Mouse (Mus musculus) layer of hippocampus, adult 6 months (tissue): ENCODE results near the gene Olfr836. TPM values are rescaled to one million over a fixed set of nuclear protein-coding genes. Genes with fewer than 3 reads are reported as not detected.

Experiments used
- long read RNA-seq, 2 experiments: library from polyadenylated mRNA; unstranded; transcript quantifications; one replicate each; pipeline ENCODE4 v2.0.0; 2019 to 2020
- polyA plus RNA-seq: library from polyadenylated mRNA; unstranded; fragments of <200 nt; fragmentation: Nextera tagmentation; gene quantifications from 2 replicates; pipeline ENCODE4 v1.2.3, GENCODE M21; 2021

The Olfr836 gene
- polyA plus RNA-seq, result not detected in 2 replicates
- long read RNA-seq, experiment 1, result 0 reads
- long read RNA-seq, experiment 2, result 0 reads

GRCm38 (mm10) chr9:19120082-19120481, at the start of gene Olfr836:
Olfr836 (plus strand) TSS chr9:19120382.

GRCm38 (mm10) chr9:19136017-19136416, 15.8 kb downstream of the Olfr836 start, which contains the start of gene Olfr837:
Olfr837 (plus strand) TSS chr9:19136317.

Other genes with a start within 250 kb of the Olfr836 start
- gene Olfr830, start 245.7 kb upstream of the Olfr836 start, polyA plus RNA-seq, result not detected in 2 replicates
- gene Olfr832, start 183.3 kb upstream of the Olfr836 start, polyA plus RNA-seq, result not detected in 2 replicates
- gene Olfr834, start 132.4 kb upstream of the Olfr836 start, polyA plus RNA-seq, result not detected in 2 replicates
- not detected in 2 replicates for gene Olfr835, start 87.6 kb upstream of the Olfr836 start, polyA plus RNA-seq
- not detected in 2 replicates for gene Olfr837, start 15.9 kb downstream of the Olfr836 start, polyA plus RNA-seq
- gene Olfr839-ps1, start 56.9 kb downstream of the Olfr836 start, polyA plus RNA-seq, result not detected in 2 replicates
- not detected in 2 replicates for gene Olfr843, start 131.6 kb downstream of the Olfr836 start, polyA plus RNA-seq
- gene Olfr844, start 196.0 kb downstream of the Olfr836 start, polyA plus RNA-seq, result not detected in 2 replicates
- gene Olfr845, start 216.1 kb downstream of the Olfr836 start, polyA plus RNA-seq, result not detected in 2 replicates
- gene Olfr846, start 243.6 kb downstream of the Olfr836 start, polyA plus RNA-seq, result not detected in 2 replicates